Mouse (Mus musculus): Measurements from ENCODE around the gene Lce1a2. TPM values are rescaled to one million over a fixed set of nuclear protein-coding genes. Genes with fewer than 3 reads are reported as not detected.
"Not testable (repeated sequence)": the region's sequence is repeated elsewhere in the genome, so short reads cannot be mapped to it uniquely, and the experiment has no call there.

Lce1a2 gene
- not detected for polyA plus RNA-seq (2021)

DNA sequence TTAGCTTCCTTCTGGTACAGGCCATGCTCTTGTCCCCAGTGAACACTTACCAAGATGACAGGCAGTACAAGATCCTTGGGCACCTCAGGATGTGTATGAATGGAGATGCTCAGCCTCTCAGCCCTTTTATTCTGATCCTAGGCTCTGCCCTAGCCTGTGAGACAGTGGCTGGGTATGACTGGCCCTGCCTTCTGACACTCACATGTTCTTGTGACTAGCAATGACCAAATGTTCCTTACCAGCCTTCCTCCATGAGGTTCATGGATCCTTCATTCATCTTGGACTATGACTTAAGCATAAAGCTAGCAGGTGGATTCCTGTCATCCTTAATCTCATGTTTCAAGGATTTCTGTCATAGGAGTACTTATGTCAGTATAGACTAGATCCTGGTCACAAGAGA lies at the start of gene Lce1a2:
Gene Lce1a2 (minus strand): TSS at position 101 of the 400 bp plus-strand sequence.
- in situ Hi-C loops (cut with MboI; ENCODE audit: low pct_unique_long_range_greater_than_20kb), result no loop called here
- DNase-seq (ENCODE audit: low read depth, low spot score) (no peak), ATAC-seq (no peak)
- peaks cover 25% of the 10 kb centered on the region for H3K27me3 ChIP-seq
- ChIA-PET POLR2A (interaction anchor here (0.7 kb wide), 1 partner anchor 276 kb away, joined by 3 read pairs; no protein-coding TSS in a partner anchor), CTCF (interaction anchor here (1.0 kb wide), 1 partner anchor 9 kb away, joined by 3 read pairs; the partner anchor contains the start of gene Lce1c)
- TF ChIP-seq CTCF (IDR thresholded peaks at IDR 0.05), result no peak

- in situ Hi-C loops (cut with MboI; ENCODE audit: low pct_unique_long_range_greater_than_20kb), result no loop called here
- no peak for DNase-seq (ENCODE audit: low read depth, low spot score)
- H3K27me3 ChIP-seq, result peaks cover 4% of the 10 kb centered on the region
- ChIA-PET POLR2A (no interaction called here), CTCF (interaction anchor here (1.1 to 1.4 kb wide), 2 partner anchors 11 to 14 kb away, joined by 3 read pairs; no protein-coding TSS in a partner anchor)
- peak; percentile 57 for ATAC-seq
- TF ChIP-seq CTCF (IDR thresholded peaks at IDR 0.05), result peak; percentile 15
Measured at GRCm38 (mm10) chr3:92715122-92715521, 45.0 kb upstream of the Lce1a2 start.

- POLR2A ChIA-PET, result no interaction called here
- TF ChIP-seq CTCF (IDR thresholded peaks at IDR 0.05), result no peak
- in situ Hi-C loops (cut with MboI; ENCODE audit: low pct_unique_long_range_greater_than_20kb), result no loop called here
- ATAC-seq (no peak), DNase-seq (ENCODE audit: low read depth, low spot score) (no peak)
- peaks cover 4% of the 10 kb centered on the region for H3K27me3 ChIP-seq
- CTCF ChIA-PET, result no interaction called here
Measured at GRCm38 (mm10) chr3:92708974-92709373, 38.9 kb upstream of the Lce1a2 start, which contains the start of gene Lce1e. Lce1e (minus strand) TSS chr3:92709074.

DNA sequence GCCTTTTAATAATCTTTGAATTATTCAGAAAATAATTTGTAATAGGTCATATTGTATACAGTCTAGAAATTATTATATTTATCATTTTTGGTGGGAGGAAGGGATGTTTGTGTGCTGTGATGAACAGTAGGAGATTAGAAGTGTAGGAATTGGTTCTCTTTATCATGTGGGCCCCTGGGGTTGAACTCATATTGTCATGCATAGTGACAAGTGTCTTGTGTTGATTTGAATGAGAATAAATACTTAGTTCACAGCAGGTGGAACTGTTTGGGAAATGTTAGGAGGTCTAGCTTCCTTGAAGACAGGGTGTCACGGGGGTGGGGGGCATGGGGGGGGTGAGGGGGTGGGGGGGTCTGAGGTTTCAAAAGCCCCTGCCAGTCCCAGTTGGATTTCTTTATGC lies 24.5 kb upstream of the Lce1a2 start:
- ATAC-seq, result no peak
- no peak for DNase-seq (ENCODE audit: low read depth, low spot score)
- in situ Hi-C loops (cut with MboI; ENCODE audit: low pct_unique_long_range_greater_than_20kb), result no loop called here

GRCm38 (mm10) chr3:92691688-92692087 lies 21.6 kb upstream of the Lce1a2 start:
- ATAC-seq, result peak; percentile 54
- in situ Hi-C loops (cut with MboI; ENCODE audit: low pct_unique_long_range_greater_than_20kb), result no loop called here
- POLR2A ChIA-PET, result no interaction called here

More for the DNA sequence above, 24.5 kb upstream of the Lce1a2 start:
- CTCF ChIA-PET, result no interaction called here
- no peaks in the 10 kb centered on the region for H3K27me3 ChIP-seq
- TF ChIP-seq CTCF (IDR thresholded peaks at IDR 0.05), result no peak
- POLR2A ChIA-PET, result no interaction called here

GRCm38 (mm10) chr3:92689154-92689553 lies 19.0 kb upstream of the Lce1a2 start:
- in situ Hi-C loops (cut with MboI; ENCODE audit: low pct_unique_long_range_greater_than_20kb); H3K27me3 ChIP-seq; DNase-seq (ENCODE audit: low read depth, low spot score); CTCF ChIA-PET; ATAC-seq; POLR2A ChIA-PET: not testable (repeated sequence)

More at GRCm38 (mm10) chr3:92691688-92692087, 21.6 kb upstream of the Lce1a2 start:
- no peak for TF ChIP-seq CTCF (IDR thresholded peaks at IDR 0.05)
- DNase-seq (ENCODE audit: low read depth, low spot score), result no peak
- CTCF ChIA-PET, result no interaction called here
- H3K27me3 ChIP-seq, result no peaks in the 10 kb centered on the region

GRCm38 (mm10) chr3:92687110-92687509 lies 17.0 kb upstream of the Lce1a2 start, which contains the start of gene Lce1d:
Lce1d (minus strand) TSS chr3:92687210.
- no peaks in the 10 kb centered on the region for H3K27me3 ChIP-seq
- POLR2A ChIA-PET, result no interaction called here
- CTCF ChIA-PET, result no interaction called here
- DNase-seq (ENCODE audit: low read depth, low spot score) (no peak), ATAC-seq (no peak)
- in situ Hi-C loops (cut with MboI; ENCODE audit: low pct_unique_long_range_greater_than_20kb), result no loop called here
- no peak for TF ChIP-seq CTCF (IDR thresholded peaks at IDR 0.05)

GRCm38 (mm10) chr3:92678947-92679346 lies 8.8 kb upstream of the Lce1a2 start, which contains the start of gene Lce1c:
Lce1c (plus strand) TSS chr3:92679247.
- POLR2A ChIA-PET, result no interaction called here
- ATAC-seq (no peak), DNase-seq (ENCODE audit: low read depth, low spot score) (no peak)
- TF ChIP-seq CTCF (IDR thresholded peaks at IDR 0.05), result no peak
- in situ Hi-C loops (cut with MboI; ENCODE audit: low pct_unique_long_range_greater_than_20kb), result no loop called here
- H3K27me3 ChIP-seq, result peaks cover 15% of the 10 kb centered on the region
- CTCF ChIA-PET, result interaction anchor here (1.3 kb wide), 1 partner anchor 8 kb away, joined by 3 read pairs; no protein-coding TSS in a partner anchor

DNA sequence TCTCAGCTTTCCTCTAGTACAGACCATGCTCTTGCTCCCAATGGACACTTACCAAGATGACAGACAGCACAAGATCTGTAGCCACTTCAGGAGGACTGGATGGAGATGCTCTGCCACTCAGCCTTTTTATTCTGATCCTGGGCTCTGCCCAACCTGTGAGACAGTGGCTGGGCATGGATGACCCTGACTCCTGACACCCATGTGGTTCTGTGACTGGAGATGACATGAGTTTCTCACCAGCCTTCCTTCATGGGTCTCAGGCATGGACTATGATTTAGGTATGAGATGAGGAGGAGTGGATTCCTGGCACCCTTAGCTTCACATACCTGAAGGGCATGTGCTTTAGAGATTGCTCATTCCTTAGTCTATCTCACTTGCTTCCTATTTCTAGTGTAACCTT lies 13.3 kb downstream of the Lce1a2 start, which contains the start of gene Lce1b:
Gene Lce1b (minus strand): TSS at position 101 of the 400 bp plus-strand sequence.
- DNase-seq (ENCODE audit: low read depth, low spot score), result no peak
- ChIA-PET POLR2A (no interaction called here), CTCF (interaction anchor here (1.6 kb wide), 2 partner anchors 9 kb away, joined by 3 to 5 read pairs; partner anchors contain the start of gene Lce1a1)
- in situ Hi-C loops (cut with MboI; ENCODE audit: low pct_unique_long_range_greater_than_20kb), result no loop called here
- ATAC-seq, result no peak
- no peaks in the 10 kb centered on the region for H3K27me3 ChIP-seq
- no peak for TF ChIP-seq CTCF (IDR thresholded peaks at IDR 0.05)

DNA sequence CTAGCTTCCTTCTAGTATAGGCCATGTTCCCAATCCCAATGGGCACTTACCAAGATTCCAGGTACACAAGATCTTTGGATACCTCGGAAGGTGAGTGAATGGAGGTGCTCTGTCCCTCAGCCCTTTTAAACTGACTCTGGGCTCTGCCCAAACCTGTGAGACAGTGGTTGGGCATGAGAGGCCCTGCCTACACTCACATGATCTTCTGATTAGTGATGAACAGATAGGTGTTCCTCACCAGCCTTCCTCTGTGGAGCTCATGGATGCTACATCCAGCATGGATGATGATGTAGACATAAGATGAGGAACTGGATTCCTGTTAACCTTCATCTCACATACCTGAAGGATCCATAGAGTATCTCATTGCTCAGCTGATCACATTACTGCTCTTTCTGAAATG lies 21.9 kb downstream of the Lce1a2 start, which contains the start of gene Lce1a1:
Gene Lce1a1 (minus strand): TSS at position 101 of the 400 bp plus-strand sequence.
- POLR2A ChIA-PET, result no interaction called here
- peaks cover 4% of the 10 kb centered on the region for H3K27me3 ChIP-seq
- TF ChIP-seq CTCF (IDR thresholded peaks at IDR 0.05), result no peak
- CTCF ChIA-PET, result interaction anchor here (1.3 kb wide), 1 partner anchor 9 kb away, joined by 3 read pairs; the partner anchor contains the start of gene Lce1b
- no peak for DNase-seq (ENCODE audit: low read depth, low spot score)
- no peak for ATAC-seq
- in situ Hi-C loops (cut with MboI; ENCODE audit: low pct_unique_long_range_greater_than_20kb), result no loop called here

GRCm38 (mm10) chr3:92639854-92640253 lies 30.3 kb downstream of the Lce1a2 start:
- H3K27me3 ChIP-seq, result peaks cover 14% of the 10 kb centered on the region
- DNase-seq (ENCODE audit: low read depth, low spot score) (no peak), ATAC-seq (no peak)
- POLR2A ChIA-PET, result no interaction called here
- CTCF ChIA-PET, result no interaction called here
- in situ Hi-C loops (cut with MboI; ENCODE audit: low pct_unique_long_range_greater_than_20kb), result no loop called here
- TF ChIP-seq CTCF (IDR thresholded peaks at IDR 0.05), result no peak

DNA sequence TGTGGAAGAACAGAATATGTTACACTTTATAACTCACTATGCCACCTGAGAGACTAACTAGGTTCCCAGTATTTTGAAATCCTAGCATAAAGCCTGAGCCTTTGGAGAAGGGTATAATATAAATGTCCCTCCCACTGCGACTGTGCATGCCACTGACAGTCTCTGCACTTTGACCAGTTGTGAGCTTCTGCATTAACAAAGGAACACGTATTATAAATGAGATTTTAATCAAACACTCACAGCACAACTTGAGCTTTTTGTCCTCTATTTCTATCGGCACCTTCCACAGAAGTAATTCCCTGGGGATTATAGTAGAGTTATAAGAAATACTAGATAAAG lies 31.5 kb downstream of the Lce1a2 start:
- POLR2A ChIA-PET, result no interaction called here
- CTCF ChIA-PET, result no interaction called here
- ATAC-seq (no peak), DNase-seq (ENCODE audit: low read depth, low spot score) (no peak)
- no peak for TF ChIP-seq CTCF (IDR thresholded peaks at IDR 0.05)
- peaks cover 17% of the 10 kb centered on the region for H3K27me3 ChIP-seq
- in situ Hi-C loops (cut with MboI; ENCODE audit: low pct_unique_long_range_greater_than_20kb), result no loop called here
